Mouse (Mus musculus) lung, adult 2 months (tissue): ENCODE measurements at regions not wholly inside any gene's neighbourhood (a gene's known extent, or its start where the extent isn't known, plus 50 kb on each side); places are given as distances from the start of the nearest gene placed in this dataset.

Experiments
- DNase-seq: peaks from one replicate; pipeline ENCODE4 v3.0.0; 2022
- H3K4me1 ChIP-seq: fragments of 200-500 bp; 2 replicates; pipeline ENCODE4 v1.6.1; 2011; ENCODE audit warnings: low read length; ENCODE audit not compliant: control insufficient read depth, insufficient read depth
- H3K4me3 ChIP-seq: fragments of 200-500 bp; replicated peaks from 2 replicates; pipeline ENCODE3; 2011; ENCODE audit warnings: low read depth, mild to moderate bottlenecking, control low read depth, low read length; ENCODE audit errors: extremely low read depth
- CTCF ChIP-seq: fragments of 200-500 bp; IDR thresholded peaks from 2 replicates; pipeline ENCODE4 v1.5.1; 2011; ENCODE audit warnings: mild to moderate bottlenecking, low read length, control low read depth; ENCODE audit not compliant: insufficient read depth
- POLR2A ChIP-seq: fragments of 200-500 bp; IDR thresholded peaks from 2 replicates; pipeline ENCODE4 v1.6.1; 2011; ENCODE audit warnings: low read depth, mild to moderate bottlenecking, control low read depth, low read length, borderline replicate concordance; ENCODE audit errors: extremely low read depth
- WGBS: fragments of 180-500 bp; shearing (Covaris S2); methylation state at CpG from one replicate; pipeline ENCODE4 v1.1.7; 2018; 5-methylcytosine and 5-hydroxymethylcytosine counted together

GRCm38 (mm10) chr4:56686141-56686540, 53.7 kb upstream of the Gm26657 start:
- WGBS: 68% methylated on average over 8 of the region's 8 CpGs
- no peak for TF ChIP-seq CTCF
- TF ChIP-seq POLR2A: no peak
- no peak for DNase-seq
- H3K4me3 ChIP-seq: no peak overlapping the region
- no peaks in the 10 kb centered on the region for H3K4me1 ChIP-seq

- DNase-seq: no peak
- WGBS: 47% methylated on average over 8 of the region's 8 CpGs
- no peak for TF ChIP-seq CTCF
- TF ChIP-seq POLR2A: no peak
- H3K4me3 ChIP-seq: no peak overlapping the region
- no peaks in the 10 kb centered on the region for H3K4me1 ChIP-seq
These were observed 54.2 kb upstream of the Gm26657 start for GRCm38 (mm10) chr4:56685696-56686095.

- TF ChIP-seq POLR2A: no peak
- TF ChIP-seq CTCF: peak; percentile 66
- no peak overlapping the region for H3K4me3 ChIP-seq
These were observed 54.7 kb upstream of the Gm26657 start for GRCm38 (mm10) chr4:56685123-56685522.

GRCm38 (mm10) chr4:56684031-56684430, 55.8 kb upstream of the Gm26657 start:
- Histone ChIP-seq H3K4me1 (no peaks in the 10 kb centered on the region), H3K4me3 (no peak overlapping the region)
- no peak for DNase-seq
- TF ChIP-seq POLR2A (no peak), CTCF (no peak)
- WGBS: 75% methylated on average over 7 of the region's 7 CpGs

More at GRCm38 (mm10) chr4:56685123-56685522, 54.7 kb upstream of the Gm26657 start:
- no peaks in the 10 kb centered on the region for H3K4me1 ChIP-seq
- 2% methylated on average over 9 of the region's 9 CpGs for WGBS
- DNase-seq: peak; percentile 86

GRCm38 (mm10) chr4:56681121-56681520, 58.7 kb upstream of the Gm26657 start:
- no peak for TF ChIP-seq POLR2A
- TF ChIP-seq CTCF: no peak
- Histone ChIP-seq H3K4me1 (no peaks in the 10 kb centered on the region), H3K4me3 (no peak overlapping the region)
- WGBS: 76% methylated on average over 8 of the region's 8 CpGs
- no peak for DNase-seq

GRCm38 (mm10) chr4:56673868-56674267, 66.0 kb upstream of the Gm26657 start:
- TF ChIP-seq POLR2A (no peak), CTCF (no peak)
- no peak overlapping the region for H3K4me3 ChIP-seq
- no peaks in the 10 kb centered on the region for H3K4me1 ChIP-seq
- DNase-seq: no peak
- WGBS: 66% methylated on average over 4 of the region's 4 CpGs

GRCm38 (mm10) chr4:56664921-56665320, 74.9 kb upstream of the Gm26657 start:
- 65% methylated on average over 2 of the region's 2 CpGs for WGBS
- Histone ChIP-seq H3K4me3 (no peak overlapping the region), H3K4me1 (no peaks in the 10 kb centered on the region)
- TF ChIP-seq POLR2A (no peak), CTCF (no peak)
- no peak for DNase-seq

- WGBS: 71% methylated on average over 5 of the region's 5 CpGs
These were observed 78.1 kb upstream of the Gm26657 start for GRCm38 (mm10) chr4:56661816-56662215.

GRCm38 (mm10) chr4:56657046-56657445, 82.8 kb upstream of the Gm26657 start:
- no peak for TF ChIP-seq POLR2A
- TF ChIP-seq CTCF: no peak
- H3K4me3 ChIP-seq: no peak overlapping the region
- WGBS: 77% methylated on average over 3 of the region's 3 CpGs
- H3K4me1 ChIP-seq: no peaks in the 10 kb centered on the region
- DNase-seq: no peak

More at GRCm38 (mm10) chr4:56661816-56662215, 78.1 kb upstream of the Gm26657 start:
- TF ChIP-seq POLR2A (no peak), CTCF (no peak)
- DNase-seq: no peak
- no peaks in the 10 kb centered on the region for H3K4me1 ChIP-seq
- no peak overlapping the region for H3K4me3 ChIP-seq

GRCm38 (mm10) chr4:56654327-56654726, 85.5 kb upstream of the Gm26657 start:
- no peak overlapping the region for H3K4me3 ChIP-seq
- no peak for DNase-seq
- TF ChIP-seq CTCF (no peak), POLR2A (no peak)
- WGBS: 61% methylated on average over 4 of the region's 4 CpGs
- no peaks in the 10 kb centered on the region for H3K4me1 ChIP-seq

GRCm38 (mm10) chr4:56652819-56653218, 87.1 kb upstream of the Gm26657 start:
- no peak overlapping the region for H3K4me3 ChIP-seq
- no peak for TF ChIP-seq POLR2A
- no peak for TF ChIP-seq CTCF
- WGBS: 59% methylated on average over 5 of the region's 5 CpGs
- H3K4me1 ChIP-seq: no peaks in the 10 kb centered on the region
- peak; percentile 25 for DNase-seq
